8 mouse cellular contexts compared by ENCODE assay signal in genomic region chr17:10319431-10319684, GRCm38 (mm10). TPM values are rescaled to one million over a fixed set of nuclear protein-coding genes. Genes with fewer than 3 reads are reported as not detected.
DNase-seq lines count a peak whose midpoint lies in the region; ATAC-seq and TF ChIP-seq lines count a peak whose summit lies in the region.

No protein-coding gene starts in this region.

- H3K9me3 ChIP-seq in limb, embryonic 13.5 days = no peaks in the 10 kb centered on the region
- no peaks in the 10 kb centered on the region for H3K9me3 ChIP-seq in stomach, embryonic 16.5 days (replicated peaks; ENCODE audit: control insufficient read depth, low read length)

- TF ChIP-seq CTCF in spleen, adult 2 months (IDR thresholded peaks at IDR 0.05; ENCODE audit: extremely low read depth, insufficient read depth, insufficient read length, insufficient replicate concordance) = no peak

- H3K27me3 ChIP-seq in spleen, adult 2 months (ENCODE audit: control insufficient read depth, insufficient read depth, low read length) = no peaks in the 10 kb centered on the region
- H3K27me3 ChIP-seq in limb, embryonic 13.5 days = no peaks in the 10 kb centered on the region
- H3K27me3 ChIP-seq in stomach, embryonic 16.5 days (ENCODE audit: control insufficient read depth, insufficient read depth, low read length) = no peaks in the 10 kb centered on the region

- peak overlapping the region; percentile 66 for H3K4me3 ChIP-seq in spleen, adult 2 months (ENCODE audit: extremely low read depth, insufficient read depth, insufficient read length)
- peak overlapping the region; percentile 82 for H3K4me3 ChIP-seq in limb, embryonic 13.5 days
- peak overlapping the region; percentile 89 for H3K4me3 ChIP-seq in stomach, embryonic 16.5 days (replicated peaks; ENCODE audit: low read length)

- H3K36me3 ChIP-seq in spleen, adult 2 months (ENCODE audit: control insufficient read depth, insufficient read depth, low read length) = no peaks in the 10 kb centered on the region
- H3K36me3 ChIP-seq in limb, embryonic 13.5 days = no peaks in the 10 kb centered on the region
- no peaks in the 10 kb centered on the region for H3K36me3 ChIP-seq in stomach, embryonic 16.5 days (ENCODE audit: control insufficient read depth, insufficient read depth, low read length)

- intact Hi-C loops in gastrocnemius, postnatal 14 days (cut with DNase I; ENCODE audit: low total_unique reads) = loop anchor here (5.0 kb wide), 1 partner anchor 562 kb away; no protein-coding TSS in a partner anchor

- H3K27ac ChIP-seq in spleen, adult 2 months (ENCODE audit: insufficient read depth, low read length) = peak overlapping the region; percentile 98
- H3K27ac ChIP-seq in limb, embryonic 13.5 days = peak overlapping the region; percentile 98
- peak overlapping the region; percentile 99 for H3K27ac ChIP-seq in stomach, embryonic 16.5 days (ENCODE audit: low read length)

- ATAC-seq in limb, embryonic 13.5 days (ENCODE audit: low FRiP score, low read depth) = no peak
- ATAC-seq in stomach, embryonic 16.5 days (ENCODE audit: insufficient read depth, low FRiP score) = no peak

- 10% methylated on average over 42 of the region's 46 CpGs for WGBS in spleen, adult 2 months
- 0% methylated on average over 30 of the region's 46 CpGs for WGBS in limb, embryonic 13.5 days
- WGBS in stomach, embryonic 16.5 days = 1% methylated on average over 35 of the region's 46 CpGs

- DNase-seq in embryo, embryonic 9.5 days (ENCODE audit: extremely low spot score) = peak; percentile 36
- no peak for DNase-seq in embryo, embryonic 11 days
- DNase-seq in spleen, adult 2 months (ENCODE audit: low read depth in 1 of 2, low spot score in 2 of 2) = no peak
- DNase-seq in spleen, postnatal 36 days (ENCODE audit: low spot score in 2 of 2) = no peak
- DNase-seq in gastrocnemius, postnatal 14 days = no peak
- DNase-seq in right cerebral cortex, postnatal 14 days = no peak

- H3K9ac ChIP-seq in limb, embryonic 13.5 days = peak overlapping the region; percentile 98
- H3K9ac ChIP-seq in stomach, embryonic 16.5 days (ENCODE audit: low read length) = peak overlapping the region; percentile 98

- H3K4me1 ChIP-seq in spleen, adult 2 months (ENCODE audit: control insufficient read depth, insufficient read depth, insufficient read length) = no peaks in the 10 kb centered on the region; the same call in 1 of the 2 replicates
- H3K4me1 ChIP-seq in limb, embryonic 13.5 days = peaks cover 30% of the 10 kb centered on the region
- peaks cover 6% of the 10 kb centered on the region for H3K4me1 ChIP-seq in stomach, embryonic 16.5 days (ENCODE audit: control insufficient read depth, insufficient read depth, low read length)

- TF ChIP-seq POLR2A in spleen, adult 2 months (IDR thresholded peaks at IDR 0.05; ENCODE audit: low read depth, low read length) = no peak

- H3K4me2 ChIP-seq in limb, embryonic 13.5 days (replicated peaks) = peak overlapping the region; percentile 65; the same call in 1 of the 2 replicates
- peak overlapping the region; percentile 39 for H3K4me2 ChIP-seq in stomach, embryonic 16.5 days (ENCODE audit: low read depth, low read length)

RNA-seq across cellular contexts. Expression of gene Qk, which starts 0.3 kb away (rescaled TPM):
- 76.0 and 97.9 TPM in 2 replicates for polyA plus RNA-seq in spleen, adult 2 months (2012; rRNA removed)
- polyA plus RNA-seq in limb, embryonic 13.5 days (2015; fragmentation: Nextera tagmentation; extraction: Ambion mirVana) = 34.4 and 35.7 TPM in 2 replicates
- polyA plus RNA-seq in stomach, embryonic 16.5 days (2015; fragmentation: Nextera tagmentation; extraction: Ambion mirVana) = 15.9 and 17.1 TPM in 2 replicates
- 100 to 1,000 TPM; 209 to 220 TPM for total RNA-seq in gastrocnemius, postnatal 14 days (2021)
